Mouse (Mus musculus) brain, embryonic 14.5 days (tissue): Measurements from ENCODE around the gene Alkbh1.

Experiments used
- CTCF ChIP-seq: fragments of 200-500 bp; IDR thresholded peaks from 2 replicates; pipeline ENCODE4 v1.5.1; 2012; ENCODE audit warnings: inconsistent platforms, mild to moderate bottlenecking, moderate library complexity, borderline replicate concordance; ENCODE audit not compliant: insufficient read depth, insufficient read length; ENCODE audit errors: extremely low read depth
- POLR2A ChIP-seq: fragments of 200-500 bp; IDR thresholded peaks from 2 replicates; pipeline ENCODE4 v1.6.1; 2012; ENCODE audit warnings: mild to moderate bottlenecking, inconsistent platforms, borderline replicate concordance; ENCODE audit not compliant: poor library complexity, insufficient read depth, insufficient read length, severe bottlenecking; ENCODE audit errors: extremely low read depth

DNA sequence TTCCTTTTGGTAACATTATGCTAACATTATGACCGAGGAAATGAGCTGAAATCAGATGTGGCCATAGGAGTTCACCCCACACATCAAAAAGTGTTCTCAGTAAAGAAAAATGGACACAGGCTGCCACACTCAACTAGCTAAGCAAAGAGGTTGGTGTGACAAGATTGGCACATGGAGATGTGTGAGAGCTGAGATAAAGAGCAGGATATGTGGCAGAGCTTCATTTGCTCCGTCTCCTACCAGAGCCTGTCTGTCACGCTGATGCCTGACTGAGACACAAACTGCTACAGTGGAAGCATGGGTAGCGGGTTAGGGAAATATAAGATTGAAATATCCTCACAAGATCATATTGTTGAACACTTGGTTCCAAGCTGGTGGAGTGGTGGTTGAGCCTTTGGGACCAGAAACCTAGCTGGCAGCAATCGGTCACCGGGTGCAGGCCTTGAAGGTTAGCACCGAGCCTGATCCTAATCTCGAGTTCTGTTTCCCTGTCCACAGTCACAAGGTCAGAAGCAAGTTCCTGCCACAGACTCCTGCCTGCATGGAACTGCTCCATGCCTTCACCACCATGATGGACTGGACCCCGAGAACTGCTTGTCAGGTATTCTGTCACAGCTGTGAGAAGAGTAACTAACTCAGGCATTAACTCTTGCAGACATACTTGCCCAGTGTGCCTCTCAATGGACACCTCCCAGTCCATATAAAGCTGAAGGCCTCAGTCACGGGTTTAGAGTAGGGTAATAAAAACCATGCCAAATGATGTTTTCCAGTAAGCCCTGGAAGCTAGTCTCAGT, 63.0 kb downstream of the Alkbh1 start:
- TF ChIP-seq CTCF, result no peak
- no peak for TF ChIP-seq POLR2A
